Mouse (Mus musculus) telencephalon, adult 2 months (tissue): ENCODE results near the gene Gm10337.

ENCODE experiments used
- DNase-seq: peaks from one replicate; pipeline ENCODE4 v3.0.0-alpha.2; 2011; ENCODE audit warnings: low read depth, low spot score

Gene Gm10337

DNA sequence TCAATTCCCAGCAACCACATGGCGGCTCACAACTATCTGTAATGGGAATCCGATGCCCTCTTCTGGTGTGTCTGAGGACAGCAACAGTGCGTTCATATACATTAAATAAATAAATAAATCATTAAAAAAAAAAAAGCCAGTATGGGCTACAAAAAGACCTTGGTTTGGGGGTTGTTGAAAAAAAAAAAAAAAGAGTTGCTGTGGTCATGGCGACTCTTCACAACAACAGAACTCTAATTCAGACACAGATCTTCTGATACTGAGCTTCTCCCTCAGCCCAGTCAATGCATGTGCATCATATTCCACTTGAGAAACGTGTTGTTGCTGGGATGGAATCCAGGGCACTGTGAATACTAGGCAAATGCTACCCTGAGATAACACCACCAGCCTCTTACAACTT is 49.1 kb downstream of the Gm10337 start:
- no peak for DNase-seq
